Mouse (Mus musculus): ENCODE results near the gene Pth. TPM values are rescaled to one million over a fixed set of nuclear protein-coding genes. Genes with fewer than 3 reads are reported as not detected.

The Pth gene
- not detected in 2 replicates for total RNA-seq (2014; rRNA removed)
- polyA plus RNA-seq (2015; fragmentation: Nextera tagmentation; extraction: Ambion mirVana), result not detected in 2 replicates

DNA sequence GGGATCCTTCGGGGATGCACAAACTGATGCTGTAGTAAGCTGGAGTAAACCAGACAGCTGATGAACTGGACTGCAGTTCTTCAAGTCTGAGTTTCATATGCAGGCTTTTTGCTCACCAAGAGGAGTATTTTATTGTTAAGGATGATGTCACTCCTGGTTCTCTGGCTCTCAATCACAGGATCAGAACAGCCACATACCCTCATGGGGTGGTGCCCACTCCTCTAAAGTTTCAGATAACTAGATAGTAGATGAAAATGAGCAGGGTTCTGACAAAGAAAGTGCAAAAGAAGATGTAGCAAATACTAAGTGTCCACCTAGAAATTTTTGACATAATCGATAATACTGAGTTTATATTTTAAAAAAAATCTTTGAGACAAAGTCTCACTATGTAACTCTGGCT, at the start of gene Pth:
Gene Pth, minus strand, starts transcription at position 101 of the 400 bp plus-strand sequence.
- no peak for TF ChIP-seq CTCF (IDR thresholded peaks at IDR 0.05)
- Histone ChIP-seq H3K9ac (replicated peaks; ENCODE audit: low read length, poor library complexity, severe bottlenecking) (no peak within 1 kb of the TSS), H3K4me1 (ENCODE audit: insufficient read depth, low read length) (no peaks in the 10 kb centered on the region), H3K4me3 (ENCODE audit: low read depth, low read length) (no peak within 1 kb of the TSS), H3K36me3 (ENCODE audit: insufficient read depth, low read length) (no peaks in the 10 kb centered on the region), H3K27me3 (ENCODE audit: insufficient read depth, low read length) (no peaks in the 10 kb centered on the region), H3K27ac (ENCODE audit: low read depth, low read length) (no peak within 1 kb of the TSS), H3K9me3 (ENCODE audit: low read length) (no peaks in the 10 kb centered on the region), H3K4me2 (ENCODE audit: low read depth, low read length, poor library complexity, severe bottlenecking) (no peak within 1 kb of the TSS)
- no peak for ATAC-seq (ENCODE audit: low FRiP score)
- 84% methylated on average over 2 of the region's 2 CpGs for WGBS
- no peak for DNase-seq (ENCODE audit: low spot score)

DNA sequence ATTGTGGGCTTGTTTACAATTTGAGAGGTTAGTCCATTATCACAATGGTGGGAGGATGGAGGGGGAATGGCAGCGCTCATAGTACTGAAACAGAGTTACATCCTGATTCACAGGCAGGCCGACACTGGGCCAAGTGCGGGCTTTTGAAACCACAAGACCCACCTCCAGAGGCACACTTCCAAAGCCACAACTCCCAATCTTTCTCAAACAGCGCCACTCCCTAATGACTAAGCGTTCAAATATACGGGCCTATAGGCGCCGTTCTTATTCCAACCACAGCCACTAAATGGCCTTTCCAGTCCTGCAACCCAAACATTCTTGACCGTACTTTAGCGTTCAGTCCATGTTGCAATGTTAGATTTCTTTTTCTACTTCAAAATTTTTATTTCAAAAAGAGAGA, 47.9 kb upstream of the Pth start:
- H3K4me3 ChIP-seq (ENCODE audit: low read depth, low read length), result no peak overlapping the region
- TF ChIP-seq CTCF (IDR thresholded peaks at IDR 0.05), result no peak
- no peak overlapping the region for H3K27ac ChIP-seq (ENCODE audit: low read depth, low read length)
- no peaks in the 10 kb centered on the region for H3K9me3 ChIP-seq (ENCODE audit: low read length)
- no peak for DNase-seq (ENCODE audit: low spot score)
- H3K36me3 ChIP-seq (ENCODE audit: insufficient read depth, low read length), result no peaks in the 10 kb centered on the region
- 92% methylated on average over 10 of the region's 10 CpGs for WGBS
- no peaks in the 10 kb centered on the region for H3K4me1 ChIP-seq (ENCODE audit: insufficient read depth, low read length)
- H3K4me2 ChIP-seq (ENCODE audit: low read depth, low read length, poor library complexity, severe bottlenecking), result no peak overlapping the region
- no peaks in the 10 kb centered on the region for H3K27me3 ChIP-seq (ENCODE audit: insufficient read depth, low read length)
- no peak overlapping the region for H3K9ac ChIP-seq (replicated peaks; ENCODE audit: low read length, poor library complexity, severe bottlenecking)
- ATAC-seq (ENCODE audit: low FRiP score), result no peak

DNA sequence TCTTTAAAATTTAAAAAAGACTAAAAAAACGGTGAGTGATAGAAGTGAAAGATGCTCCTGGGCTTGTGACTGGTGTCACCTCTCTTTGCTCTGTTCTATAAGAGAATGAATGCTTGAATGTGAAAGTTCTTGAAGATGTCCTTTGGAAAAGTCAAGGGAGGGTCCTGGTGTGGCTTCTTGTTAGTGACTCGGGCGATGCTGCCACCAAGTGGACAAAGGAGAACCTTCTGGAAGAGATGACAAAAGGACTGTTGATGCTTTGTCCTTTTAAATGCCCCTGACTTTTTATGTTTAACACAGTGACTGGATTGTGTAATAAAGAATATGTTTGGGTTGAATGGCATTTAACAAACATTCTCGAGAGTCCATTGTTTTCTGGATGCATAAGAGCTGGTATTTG, 45.9 kb upstream of the Pth start:
- peak; percentile 75 for TF ChIP-seq CTCF (IDR thresholded peaks at IDR 0.05)
- H3K9me3 ChIP-seq (ENCODE audit: low read length), result no peaks in the 10 kb centered on the region
- ATAC-seq (ENCODE audit: low FRiP score) (no peak), DNase-seq (ENCODE audit: low spot score) (peak; percentile 66)
- H3K4me3 ChIP-seq (ENCODE audit: low read depth, low read length), result no peak overlapping the region
- WGBS, result 21% methylated on average over 4 of the region's 4 CpGs
- no peaks in the 10 kb centered on the region for H3K4me1 ChIP-seq (ENCODE audit: insufficient read depth, low read length)
- no peaks in the 10 kb centered on the region for H3K27me3 ChIP-seq (ENCODE audit: insufficient read depth, low read length)
- no peak overlapping the region for H3K27ac ChIP-seq (ENCODE audit: low read depth, low read length)
- H3K4me2 ChIP-seq (ENCODE audit: low read depth, low read length, poor library complexity, severe bottlenecking), result no peak overlapping the region
- no peaks in the 10 kb centered on the region for H3K36me3 ChIP-seq (ENCODE audit: insufficient read depth, low read length)
- H3K9ac ChIP-seq (replicated peaks; ENCODE audit: low read length, poor library complexity, severe bottlenecking), result no peak overlapping the region

DNA sequence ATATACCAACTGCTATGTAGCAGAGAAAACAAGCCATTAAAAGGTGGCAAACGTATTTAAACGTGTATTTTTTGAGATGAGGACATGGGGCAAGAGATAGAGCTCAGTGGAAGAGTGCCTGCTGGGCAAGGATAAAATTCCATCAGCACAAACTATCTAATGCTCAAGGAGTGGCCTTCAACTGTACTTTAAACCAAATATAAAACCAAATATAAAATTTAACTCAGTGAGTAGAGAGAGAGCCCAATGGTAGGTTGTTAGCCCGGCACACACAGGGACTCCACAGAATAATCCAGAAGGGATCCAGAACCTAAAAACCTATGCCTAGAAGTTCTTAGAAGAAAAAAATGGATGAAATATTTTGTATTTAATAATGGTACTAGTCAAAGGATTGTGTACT, 45.1 kb upstream of the Pth start:
- no peak for DNase-seq (ENCODE audit: low spot score)
- Histone ChIP-seq H3K4me2 (ENCODE audit: low read depth, low read length, poor library complexity, severe bottlenecking) (no peak overlapping the region), H3K27me3 (ENCODE audit: insufficient read depth, low read length) (no peaks in the 10 kb centered on the region), H3K9me3 (ENCODE audit: low read length) (no peaks in the 10 kb centered on the region), H3K36me3 (ENCODE audit: insufficient read depth, low read length) (no peaks in the 10 kb centered on the region), H3K4me3 (ENCODE audit: low read depth, low read length) (no peak overlapping the region), H3K27ac (ENCODE audit: low read depth, low read length) (no peak overlapping the region), H3K9ac (replicated peaks; ENCODE audit: low read length, poor library complexity, severe bottlenecking) (no peak overlapping the region), H3K4me1 (ENCODE audit: insufficient read depth, low read length) (no peaks in the 10 kb centered on the region)
- no peak for TF ChIP-seq CTCF (IDR thresholded peaks at IDR 0.05)
- no peak for ATAC-seq (ENCODE audit: low FRiP score)
- 84% methylated on average over 3 of the region's 3 CpGs for WGBS

DNA sequence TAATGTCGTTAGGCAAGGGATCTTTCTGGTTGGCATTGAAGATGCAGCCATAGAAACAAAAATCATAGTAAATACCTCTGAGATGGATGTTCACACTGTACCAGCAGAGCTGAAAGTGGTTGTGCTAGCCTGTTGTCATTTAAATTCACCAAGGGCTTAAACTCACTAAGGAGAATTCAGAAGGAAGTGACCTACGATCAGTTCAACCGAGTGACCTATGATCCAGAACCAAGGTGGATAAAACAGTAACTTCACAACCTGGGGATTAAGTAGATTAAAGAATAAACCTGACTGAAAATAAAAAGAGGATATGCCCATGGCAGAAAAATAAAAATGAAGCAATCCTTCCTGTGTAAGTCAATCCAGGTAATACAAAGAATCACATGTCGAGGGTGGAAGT, 44.5 kb upstream of the Pth start:
- Histone ChIP-seq H3K27ac (ENCODE audit: low read depth, low read length) (no peak overlapping the region), H3K9ac (replicated peaks; ENCODE audit: low read length, poor library complexity, severe bottlenecking) (no peak overlapping the region), H3K36me3 (ENCODE audit: insufficient read depth, low read length) (no peaks in the 10 kb centered on the region), H3K4me2 (ENCODE audit: low read depth, low read length, poor library complexity, severe bottlenecking) (no peak overlapping the region), H3K27me3 (ENCODE audit: insufficient read depth, low read length) (no peaks in the 10 kb centered on the region), H3K4me1 (ENCODE audit: insufficient read depth, low read length) (no peaks in the 10 kb centered on the region), H3K4me3 (ENCODE audit: low read depth, low read length) (no peak overlapping the region), H3K9me3 (ENCODE audit: low read length) (no peaks in the 10 kb centered on the region)
- TF ChIP-seq CTCF (IDR thresholded peaks at IDR 0.05), result no peak
- DNase-seq (ENCODE audit: low spot score) (no peak), ATAC-seq (ENCODE audit: low FRiP score) (no peak)
- WGBS, result 86% methylated on average over 4 of the region's 4 CpGs

DNA sequence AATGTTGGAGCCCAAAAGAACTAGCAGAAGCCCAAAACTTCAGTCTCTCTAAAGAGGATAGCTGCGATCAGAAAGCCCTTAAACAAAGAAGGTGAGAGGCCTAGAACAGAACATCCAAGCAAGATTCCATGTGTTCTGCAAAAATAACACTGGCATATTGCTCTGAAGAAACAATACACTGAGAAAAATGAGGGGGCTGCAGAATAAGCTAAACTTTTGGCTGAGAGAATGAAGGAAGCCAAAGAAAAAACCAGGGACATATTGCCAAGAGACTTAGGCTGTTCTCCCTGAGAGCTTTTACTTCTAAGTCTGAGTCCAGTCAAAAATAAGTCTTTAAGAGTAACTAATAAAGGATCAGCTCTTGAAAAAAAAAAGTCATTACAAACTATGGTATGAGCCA, 32.4 kb upstream of the Pth start:
- Histone ChIP-seq H3K9me3 (ENCODE audit: low read length) (no peaks in the 10 kb centered on the region), H3K9ac (replicated peaks; ENCODE audit: low read length, poor library complexity, severe bottlenecking) (no peak overlapping the region), H3K4me2 (ENCODE audit: low read depth, low read length, poor library complexity, severe bottlenecking) (no peak overlapping the region), H3K4me1 (ENCODE audit: insufficient read depth, low read length) (no peaks in the 10 kb centered on the region), H3K4me3 (ENCODE audit: low read depth, low read length) (no peak overlapping the region), H3K27ac (ENCODE audit: low read depth, low read length) (no peak overlapping the region), H3K27me3 (ENCODE audit: insufficient read depth, low read length) (no peaks in the 10 kb centered on the region), H3K36me3 (ENCODE audit: insufficient read depth, low read length) (no peaks in the 10 kb centered on the region)
- no peak for DNase-seq (ENCODE audit: low spot score)
- WGBS, result 93% methylated on average over 1 of the region's 1 CpGs
- TF ChIP-seq CTCF (IDR thresholded peaks at IDR 0.05), result no peak
- no peak for ATAC-seq (ENCODE audit: low FRiP score)

All from midbrain, postnatal 0 days (tissue).